Mouse (Mus musculus) forebrain, embryonic 10.5 days (tissue): Measurements from ENCODE around the gene Taok3. TPM values are rescaled to one million over a fixed set of nuclear protein-coding genes. Genes with fewer than 3 reads are reported as not detected.

ENCODE experiments used
- DNase-seq: peaks from one replicate; pipeline ENCODE4 v3.0.0-alpha.2; 2017; ENCODE audit warnings: low spot score; ENCODE audit errors: extremely low spot score
- H3K27ac ChIP-seq: fragments of 300-500 bp; sonication (generic); 2 replicates; pipeline ENCODE4 v1.5.1; 2016; ENCODE audit warnings: mild to moderate bottlenecking
- H3K27me3 ChIP-seq: fragments of 300-500 bp; sonication (generic); 2 replicates; pipeline ENCODE4 v1.6.1; 2016; ENCODE audit warnings: mild to moderate bottlenecking; ENCODE audit not compliant: poor library complexity, severe bottlenecking
- H3K36me3 ChIP-seq: fragments of 300-500 bp; sonication (generic); replicated peaks from 2 replicates; pipeline ENCODE4 v1.6.1; 2016; ENCODE audit warnings: mild to moderate bottlenecking, moderate library complexity
- H3K4me1 ChIP-seq: fragments of 300-500 bp; sonication (generic); 2 replicates; pipeline ENCODE4 v1.6.1; 2016
- H3K4me3 ChIP-seq: fragments of 300-500 bp; sonication (generic); 2 replicates; pipeline ENCODE4 v1.5.1; 2016; ENCODE audit warnings: mild to moderate bottlenecking, moderate library complexity
- H3K9me3 ChIP-seq: fragments of 300-500 bp; sonication (generic); 2 replicates; pipeline ENCODE4 v1.6.1; 2016; ENCODE audit warnings: mild to moderate bottlenecking, moderate library complexity
- WGBS: fragments of 180-500 bp; shearing (Covaris S2); methylation state at CpG from one replicate; pipeline ENCODE4 v1.1.7; 2016; 5-methylcytosine and 5-hydroxymethylcytosine counted together
- polyA plus RNA-seq: library from polyadenylated mRNA; unstranded; fragments of >200 nt; fragmentation: Nextera tagmentation; extraction: Ambion mirVana; gene quantifications from 2 replicates; pipeline ENCODE4 v1.2.1, GENCODE M21; 2016

Gene Taok3
- polyA plus RNA-seq, 1 experiment from 2014 or later, result 9.3 TPM

DNA sequence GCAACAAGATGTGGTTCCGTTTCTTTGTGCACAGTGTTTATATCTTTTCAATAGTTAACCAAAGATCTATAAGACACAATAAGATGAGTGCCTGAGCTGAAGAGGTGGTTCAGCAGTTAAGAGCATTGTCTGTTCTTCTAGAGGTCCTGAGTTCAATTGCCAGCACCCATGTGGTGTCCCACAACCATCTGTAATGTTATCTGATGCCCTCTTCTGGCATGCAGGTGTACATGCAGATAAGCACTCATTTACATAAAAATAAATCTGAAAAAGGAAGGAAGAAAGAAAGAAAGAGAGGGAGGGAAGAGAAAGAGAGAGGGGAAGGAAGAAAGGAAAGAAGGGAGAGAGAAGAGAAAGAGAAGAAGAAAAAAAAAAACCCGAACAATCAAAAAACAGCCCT lies 186.9 kb downstream of the Taok3 start:
- Histone ChIP-seq H3K4me1 (peaks cover 10% of the 10 kb centered on the region), H3K9me3 (peaks cover 6% of the 10 kb centered on the region; the same call in 1 of the 2 replicates), H3K4me3 (no peak overlapping the region), H3K36me3 (no peaks in the 10 kb centered on the region), H3K27ac (no peak overlapping the region), H3K27me3 (0 out of 2 replicates have a peak, but pooled peaks cover 3% of the 10 kb centered on the region)
- WGBS, result 96% methylated on average over 2 of the region's 2 CpGs
- no peak for DNase-seq

DNA sequence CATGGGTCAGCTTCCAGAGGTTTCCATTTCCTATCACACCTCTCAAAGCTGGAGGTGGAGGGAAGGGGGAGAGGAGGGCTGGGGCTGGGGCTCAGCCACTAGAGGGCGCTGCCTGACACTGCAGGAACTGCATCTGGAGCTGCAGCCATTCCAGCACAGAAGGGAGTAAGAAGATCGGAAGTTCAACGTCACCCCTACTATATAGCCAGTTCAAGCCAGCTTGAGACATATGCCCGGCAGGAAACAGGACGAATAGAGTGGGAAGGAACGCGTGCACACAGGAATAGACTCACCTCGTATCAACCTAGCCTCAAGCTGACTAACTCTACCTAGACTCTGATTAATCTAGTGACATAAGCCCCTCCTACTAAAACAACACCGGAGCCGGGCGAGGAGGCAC lies 187.8 kb downstream of the Taok3 start:
- H3K9me3 ChIP-seq, result peaks cover 6% of the 10 kb centered on the region; the same call in 1 of the 2 replicates
- H3K36me3 ChIP-seq, result no peaks in the 10 kb centered on the region
- H3K4me3 ChIP-seq, result no peak overlapping the region
- H3K27ac ChIP-seq, result no peak overlapping the region
- peaks cover 10% of the 10 kb centered on the region for H3K4me1 ChIP-seq
- WGBS, result 46% methylated on average over 11 of the region's 11 CpGs
- 0 out of 2 replicates have a peak, but pooled peaks cover 3% of the 10 kb centered on the region for H3K27me3 ChIP-seq
- DNase-seq, result peak; percentile 59

DNA sequence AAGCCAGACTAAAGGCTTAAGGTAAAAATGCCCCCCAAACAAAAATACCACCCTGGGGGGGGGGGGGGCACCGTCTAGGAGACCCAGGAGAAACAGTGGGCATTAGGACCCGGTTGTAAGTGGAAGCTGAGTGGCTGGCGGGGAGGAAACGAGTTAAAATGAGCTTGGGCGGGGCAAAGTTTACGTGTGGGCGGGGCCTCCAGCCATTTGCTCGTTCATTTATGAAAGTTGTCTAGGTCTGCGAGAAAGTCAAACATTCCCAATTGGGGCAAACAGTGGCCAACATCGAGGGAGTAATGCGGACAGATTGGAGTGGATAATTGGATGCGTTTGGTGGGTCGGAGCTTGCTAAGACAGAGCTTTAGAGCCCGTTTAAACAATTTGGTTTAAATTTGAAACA lies 193.5 kb downstream of the Taok3 start:
- DNase-seq, result no peak
- WGBS, result 33% methylated on average over 14 of the region's 14 CpGs
- no peaks in the 10 kb centered on the region for H3K36me3 ChIP-seq
- H3K27me3 ChIP-seq, result peaks cover 53% of the 10 kb centered on the region
- H3K9me3 ChIP-seq, result no peaks in the 10 kb centered on the region
- peak overlapping the region; percentile 25 for H3K4me3 ChIP-seq
- no peak overlapping the region for H3K27ac ChIP-seq
- H3K4me1 ChIP-seq, result peaks cover 25% of the 10 kb centered on the region

DNA sequence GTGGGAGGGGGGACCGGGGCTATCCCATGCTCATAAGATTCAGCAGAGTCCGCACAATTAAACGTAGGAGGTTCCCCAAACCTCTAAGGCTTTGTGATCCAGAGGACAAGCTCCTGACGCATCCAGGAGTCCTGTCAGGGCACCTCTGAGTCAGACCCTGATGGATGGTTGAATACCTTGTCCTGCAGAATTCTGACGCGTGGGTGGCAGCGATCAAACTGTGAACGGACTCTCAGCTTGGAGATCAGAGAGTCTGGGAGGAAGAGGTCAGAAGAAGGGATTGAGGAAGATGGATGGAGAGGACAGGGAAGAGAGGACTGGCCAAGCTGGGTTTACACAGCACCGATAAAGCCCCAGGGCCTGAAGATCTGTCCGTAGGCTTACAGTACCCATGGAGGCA lies 194.0 kb downstream of the Taok3 start:
- DNase-seq, result no peak
- Histone ChIP-seq H3K4me1 (peaks cover 30% of the 10 kb centered on the region), H3K27me3 (peaks cover 56% of the 10 kb centered on the region), H3K27ac (no peak overlapping the region), H3K36me3 (no peaks in the 10 kb centered on the region), H3K9me3 (no peaks in the 10 kb centered on the region), H3K4me3 (peak overlapping the region; percentile 25)
- 44% methylated on average over 10 of the region's 10 CpGs for WGBS

DNA sequence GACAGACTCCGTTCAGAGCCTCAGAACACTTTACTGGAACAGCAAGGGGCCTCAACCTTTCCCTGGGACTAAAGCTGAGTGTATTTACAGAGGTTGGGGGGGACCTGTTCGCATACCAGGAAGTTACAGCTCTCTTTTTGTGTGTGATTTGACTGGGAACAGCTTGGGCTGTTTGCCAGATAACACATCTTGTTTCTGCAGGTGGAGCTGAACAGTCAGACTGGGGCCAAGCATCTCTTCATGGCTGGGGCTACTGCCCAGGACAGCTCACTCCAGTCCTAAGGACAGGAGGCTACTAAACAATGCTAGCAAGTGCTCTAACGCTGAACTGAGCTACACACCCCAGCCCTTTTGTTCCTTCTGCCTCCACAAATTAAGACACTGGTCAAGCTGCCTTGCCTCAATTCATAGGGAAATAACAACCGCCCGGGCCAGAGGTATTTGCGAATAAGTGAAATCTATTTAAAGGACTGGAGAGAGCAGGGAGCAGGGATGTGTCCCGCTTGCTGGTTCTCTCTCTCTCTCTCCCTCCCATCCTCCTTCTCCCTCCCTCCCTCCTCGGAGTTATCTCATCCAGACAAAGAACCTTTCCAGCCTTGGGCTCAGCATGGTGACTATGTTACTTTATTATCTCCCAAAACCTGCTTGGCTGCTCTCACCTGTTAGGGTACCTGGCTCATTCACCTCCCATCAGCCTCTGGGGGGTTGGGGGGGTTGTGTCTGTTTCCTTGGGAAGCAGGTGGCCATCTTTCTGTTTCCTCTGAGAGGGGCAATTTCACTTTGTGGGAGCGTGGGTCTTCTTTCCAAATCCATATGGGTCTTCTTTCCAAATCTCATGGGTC lies 194.9 kb downstream of the Taok3 start:
- peaks cover 65% of the 10 kb centered on the region for H3K27me3 ChIP-seq

DNA sequence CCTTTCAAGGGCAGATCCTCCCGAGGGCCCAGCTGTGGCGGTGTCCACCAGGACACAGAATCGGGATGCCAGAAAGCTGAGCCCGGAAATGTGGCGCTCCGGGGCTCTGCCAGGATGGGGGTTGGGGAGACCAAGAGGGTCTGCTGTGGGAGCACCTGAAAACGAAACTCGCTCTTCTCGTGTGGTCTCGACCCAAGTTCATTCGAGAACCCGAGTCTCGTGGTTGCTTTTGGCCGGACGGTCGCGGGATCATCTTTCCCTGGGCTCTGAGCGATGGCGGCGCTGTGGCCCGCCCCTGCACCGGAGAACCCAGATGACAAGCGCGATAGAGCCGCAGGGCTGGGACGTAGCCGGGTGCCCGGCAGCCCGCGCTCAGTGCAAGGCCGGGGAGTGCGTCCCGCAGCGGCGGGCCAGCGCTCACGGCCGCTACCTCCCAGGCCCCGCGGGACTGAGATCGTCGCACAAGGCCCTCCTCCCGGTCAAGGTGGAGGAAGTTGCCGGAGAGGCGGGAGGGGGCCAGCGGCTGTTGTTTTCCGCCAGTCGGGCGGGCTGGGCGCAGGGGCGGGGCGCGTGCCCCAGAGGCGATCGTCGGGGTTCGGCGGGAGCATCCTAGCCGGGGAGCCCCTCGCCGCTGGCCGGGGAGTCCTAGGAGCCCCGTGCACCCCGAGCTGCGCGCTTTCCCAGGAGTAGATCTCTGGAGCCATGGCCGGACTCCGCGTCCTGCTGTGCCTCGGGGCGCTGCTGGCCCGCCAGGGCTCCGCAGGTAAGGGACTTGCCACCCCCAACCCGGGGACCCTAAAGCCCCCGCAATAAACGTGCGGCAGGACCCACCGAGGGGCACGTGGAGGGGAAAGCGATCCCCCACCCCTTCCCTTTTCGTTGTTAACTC lies 199.1 kb downstream of the Taok3 start, which contains the start of gene Vsig10:
Gene Vsig10 (plus strand): TSS at position 343 of the 889 bp plus-strand sequence.
- Histone ChIP-seq H3K4me1 (peaks cover 34% of the 10 kb centered on the region), H3K27me3 (peaks cover 77% of the 10 kb centered on the region), H3K36me3 (no peaks in the 10 kb centered on the region), H3K27ac (peak within 1 kb of the TSS; percentile 91), H3K4me3 (peak within 1 kb of the TSS; percentile 81), H3K9me3 (no peaks in the 10 kb centered on the region)
- peak; percentile 63 for DNase-seq
- WGBS, result under 1% methylated on average over 81 of the region's 81 CpGs

More for the DNA sequence above, 194.9 kb downstream of the Taok3 start:
- WGBS, result 17% methylated on average over 9 of the region's 9 CpGs
- H3K36me3 ChIP-seq, result no peaks in the 10 kb centered on the region
- peak overlapping the region; percentile 62 for H3K27ac ChIP-seq
- no peaks in the 10 kb centered on the region for H3K9me3 ChIP-seq
- no peak overlapping the region for H3K4me3 ChIP-seq
- peaks cover 39% of the 10 kb centered on the region for H3K4me1 ChIP-seq
- no peak for DNase-seq

DNA sequence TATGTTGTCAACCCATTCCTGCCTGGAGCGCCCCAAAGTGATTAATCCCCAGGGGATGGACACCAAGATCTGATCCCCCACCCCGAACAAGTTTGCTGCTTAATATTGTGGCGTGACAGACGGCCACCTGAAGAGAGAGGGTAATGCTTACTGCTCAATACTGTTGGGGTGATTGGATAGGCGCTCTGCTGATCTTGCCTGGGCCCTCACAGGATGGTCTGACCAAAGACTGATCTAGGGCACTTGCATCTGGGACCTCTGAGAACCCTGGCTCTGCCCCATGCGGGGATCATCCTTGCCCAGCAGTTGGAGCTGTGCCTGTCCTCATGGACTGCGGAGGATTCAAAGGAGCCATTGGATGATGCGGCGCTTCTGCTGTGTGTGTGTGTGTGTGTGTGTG lies 203.8 kb downstream of the Taok3 start:
- no peak overlapping the region for H3K4me3 ChIP-seq
- no peaks in the 10 kb centered on the region for H3K9me3 ChIP-seq
- peaks cover 14% of the 10 kb centered on the region for H3K4me1 ChIP-seq
- no peaks in the 10 kb centered on the region for H3K36me3 ChIP-seq
- WGBS, result 86% methylated on average over 9 of the region's 9 CpGs
- H3K27ac ChIP-seq, result no peak overlapping the region
- peaks cover 31% of the 10 kb centered on the region for H3K27me3 ChIP-seq
- DNase-seq, result no peak

Other genes with a start within 250 kb of the Taok3 start
- 78.5 and 81.4 TPM in 2 replicates for gene Suds3, start 4.0 kb upstream of the Taok3 start, polyA plus RNA-seq
- gene Pebp1, start 167.5 kb downstream of the Taok3 start, polyA plus RNA-seq, result 966 and 1,001 TPM in 2 replicates
- 3.4 and 4.3 TPM in 2 replicates for gene Vsig10, start 199.0 kb downstream of the Taok3 start, polyA plus RNA-seq
- gene Wsb2, start 237.2 kb downstream of the Taok3 start, polyA plus RNA-seq, result 45.4 and 46.7 TPM in 2 replicates